Mouse (Mus musculus): Measurements from ENCODE around the gene Olfr325.

DNA sequence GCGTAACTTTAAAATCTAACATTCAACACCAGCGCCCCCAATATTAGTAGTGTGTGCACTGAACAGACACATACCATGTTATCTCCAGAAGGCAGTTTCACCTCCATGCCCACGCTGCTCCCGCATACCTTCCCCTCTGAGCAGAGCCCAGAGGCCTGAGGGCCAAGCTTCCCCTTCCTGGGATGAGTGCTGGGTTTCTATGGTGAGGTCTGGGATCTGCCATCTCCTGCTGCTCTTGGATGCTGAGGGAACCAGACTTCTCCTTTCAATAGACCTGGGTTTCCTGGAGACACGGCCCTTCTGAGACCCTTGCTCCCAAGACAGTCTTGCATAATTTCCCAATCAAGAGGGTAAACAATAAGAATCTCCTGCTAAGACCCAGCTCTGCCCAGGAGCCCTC lies 52.9 kb downstream of the Olfr325 start, which contains the start of gene Olfr323:
- TF ChIP-seq CTCF (IDR thresholded peaks at IDR 0.05; ENCODE audit: control insufficient read depth, insufficient read depth, insufficient replicate concordance, low read depth, low read length) (no peak), POLR2A (IDR thresholded peaks at IDR 0.05; ENCODE audit: control insufficient read depth, low read depth, low read length) (no peak)
